Mouse (Mus musculus) lung, embryonic 14.5 days (tissue): ENCODE results near the gene Slit3. TPM values are rescaled to one million over a fixed set of nuclear protein-coding genes. Genes with fewer than 3 reads are reported as not detected.

Source experiments
- ATAC-seq: fragments of 200-750 bp; cut with Nextera tagmentation; 2 replicates; pipeline ENCODE4 v1.8.0; 2017; ENCODE audit warnings: mild to moderate bottlenecking, moderate TSS enrichment, moderate library complexity; ENCODE audit not compliant: insufficient read depth
- DNase-seq: peaks from one replicate; pipeline ENCODE4 v3.0.0-alpha.2; 2015
- H3K27ac ChIP-seq: fragments of 300-500 bp; sonication (generic); 2 replicates; pipeline ENCODE4 v1.5.1; 2014; ENCODE audit warnings: low read depth, mild to moderate bottlenecking, moderate library complexity
- H3K27me3 ChIP-seq: fragments of 300-500 bp; sonication (generic); 2 replicates; pipeline ENCODE4 v1.6.1; 2014; ENCODE audit warnings: low read length, control low read depth; ENCODE audit not compliant: insufficient read depth
- H3K36me3 ChIP-seq: fragments of 300-500 bp; sonication (generic); 2 replicates; pipeline ENCODE4 v1.6.1; 2014; ENCODE audit warnings: control low read depth; ENCODE audit not compliant: insufficient read depth
- H3K4me1 ChIP-seq: fragments of 300-500 bp; sonication (generic); 2 replicates; pipeline ENCODE4 v1.6.1; 2014; ENCODE audit warnings: antibody characterized with exemption, control low read depth; ENCODE audit not compliant: insufficient read depth
- H3K4me2 ChIP-seq: fragments of 300-500 bp; sonication (generic); 2 replicates; pipeline ENCODE4 v1.6.1; 2014; ENCODE audit warnings: mild to moderate bottlenecking
- H3K4me3 ChIP-seq: fragments of 300-500 bp; sonication (generic); 2 replicates; pipeline ENCODE4 v1.5.1; 2014; ENCODE audit warnings: low read depth, low read length
- H3K9ac ChIP-seq: fragments of 300-500 bp; sonication (generic); 2 replicates; pipeline ENCODE4 v1.6.1; 2014
- H3K9me3 ChIP-seq: fragments of 300-500 bp; sonication (generic); 2 replicates; pipeline ENCODE4 v1.6.1; 2016; ENCODE audit warnings: low read depth, low read length, control low read depth
- CTCF ChIP-seq: IDR thresholded peaks from 2 replicates; pipeline ENCODE4 v1.5.1; 2016; ENCODE audit warnings: antibody characterized with exemption, low read depth
- WGBS: fragments of 180-500 bp; shearing (Covaris S2); extraction: QIAGEN DNeasy Blood & Tissue Kit; methylation state at CpG from one replicate; pipeline ENCODE4 v1.1.7; 2014; 5-methylcytosine and 5-hydroxymethylcytosine counted together
- polyA plus RNA-seq: library from polyadenylated mRNA; unstranded; fragments of >200 nt; fragmentation: Nextera tagmentation; extraction: Ambion mirVana; gene quantifications from 2 replicates; pipeline ENCODE4 v1.2.1, GENCODE M21; 2014

The Slit3 gene
- polyA plus RNA-seq, 1 experiment from 2014 or later, result 37.3 TPM

GRCm38 (mm10) chr11:35417911-35418552 is 297.0 kb downstream of the Slit3 start:
- WGBS, result 28% methylated on average over 13 of the region's 13 CpGs
- Histone ChIP-seq H3K4me3 (no peak overlapping the region), H3K27ac (no peak overlapping the region; the same call in 1 of the 2 replicates), H3K4me2 (no peak overlapping the region), H3K4me1 (peaks cover 46% of the 10 kb centered on the region), H3K9me3 (no peaks in the 10 kb centered on the region), H3K27me3 (no peaks in the 10 kb centered on the region), H3K9ac (no peak overlapping the region), H3K36me3 (no peaks in the 10 kb centered on the region)
- no peak for TF ChIP-seq CTCF
- DNase-seq (no peak), ATAC-seq (no peak)

DNA sequence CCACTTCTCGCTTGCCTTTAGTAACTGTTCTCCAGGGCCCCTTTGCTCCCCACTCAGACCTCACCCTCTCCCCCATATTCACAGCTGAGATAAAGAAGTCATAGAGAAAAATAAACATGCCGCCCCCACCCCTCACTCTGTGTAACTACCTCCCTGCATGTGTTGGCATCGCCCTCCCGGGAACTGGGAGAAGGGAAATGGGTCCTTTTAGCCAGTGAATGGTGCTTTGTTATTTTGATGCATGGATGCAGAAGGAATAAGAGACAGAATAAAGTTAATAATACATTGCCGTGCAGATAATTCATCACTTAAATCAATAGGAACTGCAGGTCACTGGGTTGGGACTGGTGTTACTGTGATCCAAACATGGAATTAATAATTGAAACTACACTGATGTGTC is 298.0 kb downstream of the Slit3 start:
- 46% methylated on average over 5 of the region's 5 CpGs for WGBS
- DNase-seq (no peak), ATAC-seq (no peak)
- no peaks in the 10 kb centered on the region for H3K27me3 ChIP-seq
- H3K4me3 ChIP-seq, result no peak overlapping the region
- no peaks in the 10 kb centered on the region for H3K9me3 ChIP-seq
- H3K36me3 ChIP-seq, result no peaks in the 10 kb centered on the region
- H3K4me1 ChIP-seq, result peaks cover 48% of the 10 kb centered on the region
- no peak overlapping the region for H3K4me2 ChIP-seq
- H3K27ac ChIP-seq, result no peak overlapping the region
- H3K9ac ChIP-seq, result no peak overlapping the region
- TF ChIP-seq CTCF, result no peak

DNA sequence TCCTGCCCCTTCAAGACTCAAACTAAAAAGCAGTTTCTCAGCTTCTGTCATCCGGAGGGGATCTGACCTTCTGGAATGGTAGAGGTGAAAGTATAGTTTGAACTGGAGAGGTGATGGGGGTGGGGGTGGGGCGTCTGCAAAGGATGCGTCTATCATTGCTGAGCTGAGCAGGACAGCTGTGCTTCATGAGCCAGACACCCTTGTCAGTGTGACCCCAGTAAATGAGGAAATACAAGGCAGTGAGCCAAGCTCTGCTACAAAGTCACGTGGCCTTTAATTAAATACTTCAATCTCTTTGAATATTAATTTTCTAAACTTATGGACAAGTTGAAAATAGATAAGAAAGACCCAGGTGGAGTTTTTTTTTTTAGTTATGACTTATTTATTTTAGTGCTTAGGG is 300.7 kb downstream of the Slit3 start:
- Histone ChIP-seq H3K4me3 (no peak overlapping the region), H3K9ac (no peak overlapping the region), H3K4me1 (peaks cover 46% of the 10 kb centered on the region), H3K9me3 (no peaks in the 10 kb centered on the region), H3K27ac (no peak overlapping the region), H3K27me3 (no peaks in the 10 kb centered on the region), H3K4me2 (no peak overlapping the region), H3K36me3 (no peaks in the 10 kb centered on the region)
- no peak for TF ChIP-seq CTCF
- ATAC-seq, result peak; percentile 82
- DNase-seq, result peak; percentile 90
- 16% methylated on average over 4 of the region's 4 CpGs for WGBS

DNA sequence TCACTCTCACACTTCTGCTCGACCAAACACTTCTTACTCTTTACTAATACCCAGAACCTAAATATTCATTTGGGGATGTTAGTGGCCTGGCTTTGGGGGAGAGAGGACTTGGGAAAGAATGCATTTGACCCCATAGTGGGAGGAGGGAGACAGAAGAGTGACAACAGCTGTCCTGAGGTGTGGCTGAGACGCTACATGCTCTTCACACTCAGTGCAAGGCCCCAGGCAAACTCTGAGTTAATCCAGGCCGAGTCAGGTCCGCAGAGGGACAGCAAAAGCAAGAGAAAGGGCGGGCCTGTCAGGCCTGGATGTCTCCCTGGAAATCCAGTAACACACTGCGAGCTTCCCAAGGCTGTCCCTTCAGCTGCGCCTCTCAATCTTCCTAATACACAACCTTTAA is 307.0 kb downstream of the Slit3 start:
- WGBS, result 29% methylated on average over 7 of the region's 7 CpGs
- ATAC-seq (peak; percentile 93), DNase-seq (peak; percentile 87)
- H3K36me3 ChIP-seq, result no peaks in the 10 kb centered on the region
- H3K4me2 ChIP-seq, result no peak overlapping the region
- no peak overlapping the region for H3K9ac ChIP-seq
- peak overlapping the region; percentile 12; the same call in 1 of the 2 replicates for H3K27ac ChIP-seq
- TF ChIP-seq CTCF, result no peak
- H3K9me3 ChIP-seq, result no peaks in the 10 kb centered on the region
- no peak overlapping the region for H3K4me3 ChIP-seq
- H3K27me3 ChIP-seq, result no peaks in the 10 kb centered on the region
- H3K4me1 ChIP-seq, result peaks cover 1% of the 10 kb centered on the region

DNA sequence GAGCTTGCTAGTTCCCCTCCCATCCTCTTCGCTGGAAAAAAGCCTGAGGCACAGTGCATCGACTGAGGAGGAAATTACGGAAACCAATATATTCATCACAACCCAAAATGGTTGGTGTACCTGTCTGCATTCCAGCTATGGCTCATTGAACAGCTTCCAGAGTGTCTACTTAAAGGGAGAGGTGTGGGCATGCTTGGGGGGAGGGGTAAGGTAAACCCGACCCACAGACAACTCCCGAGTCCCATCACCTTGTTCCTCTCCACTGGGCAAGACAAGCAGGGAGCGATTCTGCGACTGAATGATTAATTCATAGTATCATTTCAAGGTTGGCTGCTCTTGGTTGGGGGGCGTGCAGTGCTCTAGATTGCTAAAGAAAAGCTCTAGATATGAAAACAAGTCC is 310.1 kb downstream of the Slit3 start:
- no peaks in the 10 kb centered on the region for H3K9me3 ChIP-seq
- DNase-seq (no peak), ATAC-seq (no peak)
- WGBS, result 72% methylated on average over 8 of the region's 8 CpGs
- no peak overlapping the region for H3K9ac ChIP-seq
- no peaks in the 10 kb centered on the region for H3K36me3 ChIP-seq
- TF ChIP-seq CTCF, result no peak
- H3K4me3 ChIP-seq, result no peak overlapping the region
- H3K27ac ChIP-seq, result no peak overlapping the region
- H3K4me2 ChIP-seq, result no peak overlapping the region
- H3K4me1 ChIP-seq, result no peaks in the 10 kb centered on the region; the same call in 1 of the 2 replicates
- no peaks in the 10 kb centered on the region for H3K27me3 ChIP-seq

GRCm38 (mm10) chr11:35437510-35437909 is 316.5 kb downstream of the Slit3 start:
- H3K4me1 ChIP-seq, result no peaks in the 10 kb centered on the region
- ATAC-seq (no peak), DNase-seq (no peak)
- H3K36me3 ChIP-seq, result no peaks in the 10 kb centered on the region
- H3K9ac ChIP-seq, result no peak overlapping the region
- 77% methylated on average over 6 of the region's 6 CpGs for WGBS
- no peak overlapping the region for H3K27ac ChIP-seq
- H3K4me2 ChIP-seq, result no peak overlapping the region
- H3K9me3 ChIP-seq, result no peaks in the 10 kb centered on the region
- no peak for TF ChIP-seq CTCF
- no peak overlapping the region for H3K4me3 ChIP-seq
- no peaks in the 10 kb centered on the region for H3K27me3 ChIP-seq

DNA sequence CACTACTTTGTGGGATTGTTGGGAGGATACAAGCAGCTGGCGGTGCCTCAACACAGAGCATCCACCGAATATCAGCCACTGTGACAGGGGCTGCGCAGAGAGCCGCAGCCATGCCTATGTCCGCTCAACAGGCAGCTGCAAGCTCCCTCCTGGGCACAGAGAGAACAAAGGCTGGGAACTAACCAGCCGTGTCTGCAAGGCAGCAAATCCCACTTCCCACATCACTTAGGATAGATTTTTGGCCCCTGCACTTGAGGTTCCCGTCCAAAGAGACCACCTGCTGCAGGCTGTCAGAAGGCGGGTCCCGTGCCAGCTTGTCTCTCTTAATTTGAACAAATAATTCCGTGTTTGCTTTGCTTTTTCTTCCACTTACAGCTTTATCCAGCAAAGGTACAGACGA is 319.2 kb downstream of the Slit3 start:
- Histone ChIP-seq H3K27ac (0 out of 2 replicates have a peak overlapping the region, but pooled peaks have one; percentile 4), H3K9ac (no peak overlapping the region), H3K4me2 (no peak overlapping the region), H3K4me3 (no peak overlapping the region), H3K4me1 (no peaks in the 10 kb centered on the region), H3K27me3 (no peaks in the 10 kb centered on the region), H3K36me3 (no peaks in the 10 kb centered on the region), H3K9me3 (no peaks in the 10 kb centered on the region)
- DNase-seq (no peak), ATAC-seq (no peak)
- WGBS, result 67% methylated on average over 11 of the region's 11 CpGs
- TF ChIP-seq CTCF, result no peak
